Mouse (Mus musculus) layer of hippocampus, adult 18-20 months (tissue): ENCODE data around the gene Thoc5. TPM values are rescaled to one million over a fixed set of nuclear protein-coding genes. Genes with fewer than 3 reads are reported as not detected.

Experiments
- DNase-seq, 2 experiments: peaks; one replicate each; pipeline ENCODE4 v3.0.0; 2022; ENCODE audit warnings: low spot score in 2 of 2
- microRNA-seq, 2 experiments: library from miRNA; unstranded; fragments of <30 nt; microRNA quantifications; one replicate each; pipeline ENCODE4 v1.2.0; 2021
- total RNA-seq, 2 experiments: library from RNA; stranded (reverse); gene quantifications; 2 replicates each; pipeline ENCODE4 v1.2.3; 2021

Thoc5 gene
- total RNA-seq, 2 experiments from 2014 or later = 37.1 to 37.2 TPM

DNA sequence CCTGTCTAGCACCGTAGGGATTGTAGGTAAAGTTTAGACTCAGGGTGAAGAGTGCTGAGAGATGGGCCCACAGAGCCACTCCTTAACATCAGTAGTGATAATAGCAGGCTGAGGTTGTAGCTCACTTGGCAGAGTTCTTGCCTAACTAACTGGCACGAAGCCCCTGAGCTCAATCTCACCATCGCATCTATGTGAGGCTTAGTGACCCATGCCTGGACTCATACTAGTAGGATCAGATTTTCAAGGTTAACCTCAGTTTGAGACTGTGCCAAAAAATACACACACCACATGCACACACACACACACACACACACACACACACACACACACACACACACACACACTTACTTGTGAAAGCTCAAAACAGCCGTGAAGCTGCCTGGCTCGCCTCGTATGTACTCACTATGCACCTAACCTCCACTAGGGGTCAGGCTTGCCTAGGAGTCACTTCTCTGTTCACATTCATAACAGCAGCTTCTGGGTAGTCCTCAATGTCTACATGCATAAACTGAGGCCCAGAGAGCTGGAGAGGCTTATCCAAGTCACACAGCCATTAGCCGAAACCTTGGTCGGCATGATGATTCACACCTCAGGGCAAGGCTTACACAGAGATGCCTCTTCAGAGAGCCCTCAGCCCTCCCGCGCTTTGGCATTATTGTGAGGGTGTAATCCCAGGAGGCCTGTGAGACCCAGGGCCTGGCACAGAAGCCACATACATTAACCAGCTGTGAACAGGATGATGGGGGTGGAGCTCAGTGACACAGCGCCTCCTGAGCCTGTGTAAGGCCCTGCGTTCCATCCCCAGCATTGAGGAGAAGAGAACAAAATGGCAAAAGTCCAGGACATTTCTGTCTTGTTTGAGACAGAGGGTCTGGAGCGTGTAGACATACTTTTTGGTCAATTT, 78.1 kb downstream of the Thoc5 start:
- peak; percentile 19 to 76 for DNase-seq

DNA sequence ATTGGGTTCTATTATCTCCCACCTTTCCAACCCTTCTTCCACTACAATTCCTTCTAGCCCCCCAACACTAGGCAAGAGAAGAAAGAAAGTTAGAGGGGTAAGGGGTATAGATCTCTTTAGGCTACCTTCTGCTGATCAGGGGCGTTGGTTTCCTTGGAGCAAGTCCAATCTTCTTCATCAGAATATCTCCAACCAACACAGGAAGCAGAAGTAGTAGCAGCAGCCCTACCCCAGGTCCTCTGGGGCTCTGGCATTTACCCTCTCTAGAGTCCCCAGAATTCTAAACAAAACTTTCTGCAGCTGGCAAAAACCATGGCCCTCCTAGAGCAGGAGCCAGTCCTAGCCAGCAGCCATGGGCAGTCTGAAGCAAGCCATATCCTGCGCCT, 78.7 kb downstream of the Thoc5 start:
- DNase-seq = no peak

DNA sequence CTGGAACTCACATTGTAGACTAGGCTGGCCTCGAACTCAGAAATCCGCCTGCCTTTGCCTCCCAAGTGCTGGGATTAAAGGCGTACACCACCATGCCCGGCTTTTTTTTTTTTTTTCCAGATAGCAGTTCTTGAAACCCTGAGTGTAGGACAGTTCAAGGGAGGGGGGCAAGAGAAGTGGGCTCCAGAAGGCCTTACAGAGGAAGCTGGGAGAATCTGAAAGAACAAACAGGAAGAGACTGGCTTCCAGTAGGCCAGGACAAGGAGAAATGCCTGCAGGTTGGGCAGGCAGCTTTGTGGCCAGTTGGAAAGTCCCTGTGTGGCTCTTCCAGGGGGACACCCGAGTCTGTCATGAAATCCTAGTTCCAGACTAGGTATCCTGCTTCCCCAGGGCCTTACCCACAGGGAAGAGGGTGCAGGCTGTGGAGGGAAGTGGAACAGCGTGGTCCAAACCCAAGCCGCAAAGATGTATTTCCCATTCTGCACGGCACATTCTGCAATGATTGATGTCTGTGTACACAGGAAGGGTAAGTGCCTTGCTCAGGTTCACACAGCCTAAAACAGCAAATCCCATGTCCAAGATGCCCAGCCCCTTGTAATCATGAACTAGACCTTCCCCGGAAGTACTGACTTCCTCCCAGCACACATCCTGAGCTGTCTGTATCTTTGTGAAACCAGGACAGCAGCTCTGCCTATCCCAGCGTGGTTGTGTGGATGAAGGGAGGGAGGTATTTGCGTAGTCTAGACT, 79.4 kb downstream of the Thoc5 start:
- no peak for DNase-seq

DNA sequence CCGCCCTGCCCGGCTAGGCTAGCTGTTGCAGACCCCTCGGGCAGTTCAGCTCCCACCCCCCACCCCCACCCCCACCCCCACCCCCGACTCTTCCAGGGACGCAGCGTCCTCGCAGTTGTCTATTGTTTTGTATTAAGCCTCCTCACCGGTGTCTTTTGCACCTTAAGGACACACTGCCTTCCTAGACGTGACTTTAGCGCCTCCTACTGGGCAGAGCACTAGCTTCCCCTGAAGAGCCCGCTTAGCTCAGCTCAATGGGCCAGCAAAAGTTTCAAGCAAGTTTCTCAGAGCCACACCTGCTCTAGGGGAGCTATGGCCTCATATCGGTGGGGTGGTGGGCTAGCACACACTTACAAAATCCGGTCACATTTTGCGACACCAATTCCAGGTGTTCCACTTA, 80.5 kb downstream of the Thoc5 start:
- peak; percentile 47 to 60 for DNase-seq

Small RNA genes within 50 kb of the gene (microRNA-seq; reads per million reads assigned to microRNA genes)
- gene Mir6918 = 0.59 to 1.2 reads per million in 2 experiments

Other genes with a start within 250 kb of the Thoc5 start
- gene Uqcr10, start 191.0 kb upstream of the Thoc5 start, total RNA-seq = 100 to 1,000 TPM; 372 to 389 TPM
- 10 to 100 TPM; 32.4 to 34.4 TPM for gene Zmat5, start 190.6 kb upstream of the Thoc5 start, total RNA-seq
- gene Cabp7, start 148.5 kb upstream of the Thoc5 start, total RNA-seq = 100 to 1,000 TPM; 320 to 358 TPM
- gene Nf2, start 45.8 kb upstream of the Thoc5 start, total RNA-seq = 10 to 100 TPM; 88.6 to 99.8 TPM
- gene Nipsnap1, start 21.4 kb upstream of the Thoc5 start, total RNA-seq = 10 to 100 TPM; 90.6 to 97.0 TPM
- gene Nefh, start 52.7 kb downstream of the Thoc5 start, total RNA-seq = 10 to 100 TPM; 43.1 to 44.6 TPM
- gene Ap1b1, start 91.5 kb downstream of the Thoc5 start, total RNA-seq = 100 to 1,000 TPM; 155 TPM
- 100 to 1,000 TPM in 1 of 2 experiments, 10 to 100 TPM in 1; 88.1 to 109 TPM for gene Rasl10a, start 162.8 kb downstream of the Thoc5 start, total RNA-seq
- gene Gas2l1, start 170.0 kb downstream of the Thoc5 start, total RNA-seq = 100 to 1,000 TPM in 1 of 2 experiments, 10 to 100 TPM in 1; 96.6 to 106 TPM
- gene Rhbdd3, start 203.6 kb downstream of the Thoc5 start, total RNA-seq = 10 to 100 TPM; 20.8 to 21.8 TPM
- gene Ewsr1, start 203.9 kb downstream of the Thoc5 start, total RNA-seq = 100 to 1,000 TPM; 299 to 320 TPM